Mouse (Mus musculus) T-cell, adult 2 months (primary cell): ENCODE data around the gene Bcor.

Source experiments
- DNase-seq: peaks from one replicate; pipeline ENCODE4 v3.0.0; 2022; ENCODE audit warnings: low spot score

Bcor gene

DNA sequence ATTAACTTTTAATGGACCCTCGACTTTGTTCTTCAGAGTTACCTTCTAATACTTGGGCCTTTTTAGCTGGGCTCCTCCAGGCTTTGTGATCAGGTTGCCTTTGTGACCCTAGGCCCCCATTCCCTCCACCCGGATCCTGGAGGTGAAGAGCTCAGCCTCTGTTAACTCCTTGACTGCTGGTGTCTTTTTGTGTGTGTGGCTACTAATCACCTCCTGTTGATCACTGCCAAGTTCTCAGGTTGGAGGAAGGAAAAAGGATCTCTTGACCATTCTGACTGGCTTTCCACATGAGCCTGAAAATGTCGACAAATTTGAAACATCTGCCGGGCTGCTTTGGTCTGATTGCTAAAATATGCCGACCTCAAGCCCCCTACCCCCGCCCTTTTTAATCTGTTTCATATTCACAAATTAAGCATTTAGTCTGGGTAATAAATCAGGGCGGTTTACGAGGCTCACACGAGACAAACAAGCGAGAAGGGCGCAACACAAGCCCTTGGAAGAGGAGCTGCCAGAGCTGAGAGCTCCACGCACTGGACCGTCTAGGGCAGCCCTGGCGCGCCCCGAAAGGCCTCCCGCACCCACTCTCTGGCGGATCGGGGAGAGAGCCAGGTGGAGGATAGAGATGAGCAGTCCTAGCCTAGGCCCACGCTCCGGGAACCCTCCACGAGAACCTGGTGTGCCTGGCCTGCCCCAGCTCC, 33.6 kb downstream of the Bcor start:
- DNase-seq: no peak

DNA sequence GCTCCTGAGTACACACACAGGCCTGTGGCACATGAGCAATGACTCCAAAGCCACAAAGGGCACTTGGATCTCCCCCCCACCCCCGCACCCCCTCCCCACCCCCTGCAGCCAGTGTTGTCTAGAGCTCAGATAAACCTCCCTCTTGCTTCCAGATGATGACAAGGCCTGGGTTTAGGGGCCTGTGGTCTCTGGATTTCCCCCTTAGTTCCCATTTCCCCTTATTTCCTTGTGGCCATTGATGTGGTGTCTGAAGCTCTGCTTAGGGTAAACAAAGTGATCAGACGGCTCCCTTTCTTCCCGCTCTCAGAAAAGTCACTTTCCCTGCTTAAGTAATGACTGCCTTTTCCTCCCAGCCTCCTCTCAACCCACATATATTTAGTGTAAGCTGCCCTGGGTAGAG, 35.6 kb downstream of the Bcor start:
- DNase-seq: no peak

- no peak for DNase-seq
These were observed 36.5 kb downstream of the Bcor start for GRCm38 (mm10) chrX:12123687-12124087.

- DNase-seq: no peak
These were observed 37.4 kb downstream of the Bcor start for GRCm38 (mm10) chrX:12122594-12123331.

DNA sequence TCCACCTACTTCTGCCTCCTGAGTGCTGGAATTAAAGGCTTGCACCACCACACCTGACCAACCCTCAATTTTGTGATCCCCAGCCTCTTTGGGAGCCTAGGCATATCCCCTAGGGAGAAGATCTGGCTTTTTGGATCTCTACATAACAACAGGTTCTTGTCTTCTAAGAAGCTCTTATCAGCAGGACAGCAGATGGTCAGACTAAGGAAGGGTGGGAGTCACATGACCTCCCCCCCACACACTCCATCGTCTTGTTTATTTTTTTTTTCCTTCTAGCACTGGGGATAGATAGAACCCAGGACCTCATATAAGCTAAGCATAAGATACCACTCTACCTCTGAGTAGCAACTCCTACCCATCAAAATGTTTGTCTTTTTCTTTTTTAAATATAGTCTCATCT, 40.7 kb downstream of the Bcor start:
- no peak for DNase-seq

DNA sequence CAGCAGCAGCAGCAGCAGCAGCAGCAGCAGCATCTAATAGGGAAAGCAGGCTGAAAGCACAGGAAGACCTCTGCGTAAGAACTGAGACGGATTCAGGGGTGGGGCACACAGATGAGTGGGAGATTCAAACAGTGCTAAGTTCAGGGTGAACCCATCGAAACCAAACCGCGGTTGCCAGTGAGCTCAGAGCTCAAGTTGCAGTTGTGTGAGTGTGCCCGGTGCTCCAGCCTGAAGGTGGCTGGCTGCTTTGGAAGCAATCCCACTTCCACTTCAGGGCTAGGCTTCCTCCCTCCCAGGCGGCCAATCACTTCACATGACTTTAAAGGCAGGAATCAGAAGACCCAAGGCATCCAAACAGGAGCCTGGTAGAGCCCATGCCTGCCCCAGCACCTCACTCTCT, 44.0 kb downstream of the Bcor start:
- DNase-seq: peak; percentile 27

DNA sequence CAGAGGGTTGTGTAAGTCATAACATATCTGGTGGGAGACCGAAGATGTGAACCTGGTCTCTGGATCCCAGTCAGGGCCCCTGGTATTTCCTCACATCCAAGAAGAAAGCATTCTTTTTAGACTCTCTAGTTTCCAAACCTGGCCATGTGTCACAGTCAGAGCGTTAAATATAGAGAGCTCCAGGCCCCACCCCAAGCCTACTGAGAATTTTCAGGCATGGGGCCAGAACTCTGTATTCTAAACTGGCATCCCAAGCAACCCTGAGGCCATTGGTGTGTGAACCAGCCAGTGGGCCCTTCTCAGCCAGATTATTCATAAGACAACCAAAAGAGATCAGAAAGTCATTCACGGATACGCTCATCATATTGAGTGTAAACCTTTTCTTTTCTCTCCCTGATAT, 48.0 kb downstream of the Bcor start:
- no peak for DNase-seq

DNA sequence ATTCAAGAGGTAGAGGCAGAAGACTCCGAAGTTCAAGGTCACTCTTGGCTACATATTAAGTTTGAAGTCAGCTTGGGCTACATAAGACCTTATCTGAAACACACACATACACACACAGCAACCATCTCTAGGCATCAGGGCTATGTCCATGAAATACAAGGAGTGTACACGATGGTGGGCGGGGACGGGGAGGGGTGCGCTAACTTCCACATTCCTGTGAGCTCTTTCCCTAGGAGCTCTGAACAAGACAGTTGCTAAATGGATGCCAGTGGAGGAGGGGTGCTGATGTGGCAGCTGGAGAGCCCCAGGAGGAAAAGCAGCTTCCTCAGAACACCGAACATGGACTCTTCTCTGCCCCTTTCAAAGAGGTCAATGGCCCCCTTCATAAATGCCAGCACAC, 49.6 kb downstream of the Bcor start:
- no peak for DNase-seq

GRCm38 (mm10) chrX:12105358-12105757, 54.8 kb downstream of the Bcor start:
- no peak for DNase-seq

GRCm38 (mm10) chrX:12096783-12097526, 63.2 kb downstream of the Bcor start:
- DNase-seq: no peak

- DNase-seq: peak; percentile 31
These were observed 66.8 kb downstream of the Bcor start for GRCm38 (mm10) chrX:12093371-12093770.

GRCm38 (mm10) chrX:12091431-12092061, 68.6 kb downstream of the Bcor start:
- DNase-seq: peak; percentile 51

DNA sequence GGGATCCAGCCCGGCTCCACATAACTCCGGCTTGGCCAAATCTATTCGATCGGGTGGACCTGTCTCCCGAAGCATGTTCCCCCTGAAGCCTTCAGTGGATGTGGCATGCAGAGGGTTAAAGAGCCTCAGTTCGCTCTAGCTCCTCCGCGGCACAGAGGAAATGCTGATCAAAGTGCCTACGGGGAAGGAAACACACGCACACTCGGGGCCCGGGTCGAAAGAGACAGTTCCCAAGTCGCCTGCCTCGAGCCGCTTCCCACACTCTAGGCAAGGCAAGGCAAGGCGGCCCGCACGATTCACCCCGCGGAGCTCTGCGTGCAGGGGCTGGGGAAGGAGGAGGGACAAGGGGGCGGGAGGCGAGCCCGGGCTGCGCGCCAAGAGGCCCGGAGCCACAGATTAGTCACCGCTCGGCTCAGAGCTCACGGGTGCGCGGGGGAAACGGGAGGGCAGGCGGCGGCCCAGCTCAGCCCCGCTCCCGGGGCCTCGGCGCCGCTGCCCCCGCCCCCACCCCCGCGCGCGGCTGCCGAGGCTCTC, 69.2 kb downstream of the Bcor start:
- peak; percentile 59 for DNase-seq

GRCm38 (mm10) chrX:12090151-12090870, 69.8 kb downstream of the Bcor start:
- no peak for DNase-seq

GRCm38 (mm10) chrX:12089353-12090081, 70.6 kb downstream of the Bcor start:
- peak; percentile 18 for DNase-seq

DNA sequence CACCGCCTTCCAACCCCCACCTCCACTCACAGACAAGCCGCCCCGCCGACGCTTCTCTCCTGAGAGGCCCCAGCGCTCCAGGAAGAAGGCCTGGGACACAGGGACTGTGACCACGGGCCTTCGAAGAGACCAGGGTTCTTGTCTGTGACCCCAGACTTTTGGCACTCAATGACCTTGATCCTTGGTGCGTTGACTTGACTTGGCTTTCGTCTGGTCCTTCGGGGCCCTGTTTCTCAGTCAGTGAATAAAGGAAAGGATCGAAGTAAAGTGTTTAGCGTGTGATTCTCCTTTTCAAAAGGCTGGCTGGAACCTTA, 71.2 kb downstream of the Bcor start:
- no peak for DNase-seq

- DNase-seq: peak; percentile 74
These were observed 71.7 kb downstream of the Bcor start for GRCm38 (mm10) chrX:12088301-12089026.

- peak; percentile 47 for DNase-seq
These were observed 72.4 kb downstream of the Bcor start for GRCm38 (mm10) chrX:12087511-12088300.

DNA sequence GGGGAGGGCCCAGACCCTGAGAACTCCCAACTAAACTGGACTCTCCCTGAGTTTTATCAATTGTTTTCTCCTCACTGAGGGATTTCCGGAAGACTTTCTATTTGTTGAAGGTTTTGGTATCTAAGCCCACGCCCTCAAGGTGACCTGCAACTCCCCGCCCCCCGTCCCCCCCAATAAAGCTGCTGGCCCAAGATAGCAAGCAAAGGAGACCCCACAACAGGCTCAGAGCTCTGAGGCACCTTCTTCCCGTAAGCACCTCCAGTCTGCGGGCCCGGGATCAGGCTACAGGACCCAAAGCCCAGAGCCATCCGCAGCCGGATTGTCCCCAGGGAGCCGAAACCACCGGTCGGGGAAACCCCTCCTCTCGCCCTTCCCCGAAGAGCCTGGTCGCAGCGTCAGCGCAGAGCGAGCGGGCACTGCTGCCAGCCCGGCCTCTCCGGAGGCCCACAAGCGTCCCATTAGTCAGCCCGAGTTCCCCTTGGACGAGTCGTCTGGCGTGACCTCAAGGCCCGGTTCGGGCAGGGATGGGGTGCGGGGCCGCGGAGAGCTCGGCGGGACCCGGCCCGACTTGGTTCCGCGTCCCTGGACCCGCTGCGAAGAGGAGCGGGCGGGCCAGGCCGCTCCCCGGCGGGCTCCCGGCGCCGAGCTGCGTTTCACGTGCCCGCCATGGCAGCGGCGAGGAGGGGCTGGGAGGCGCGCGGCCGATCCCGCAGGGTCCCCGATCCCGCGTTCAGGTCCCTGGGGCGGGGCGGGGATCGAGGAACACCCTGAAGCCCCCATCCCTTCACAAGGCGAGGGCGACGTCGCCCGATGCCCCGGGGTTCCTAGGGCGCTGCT, 73.3 kb downstream of the Bcor start:
- DNase-seq: peak; percentile 17
